ENCODE assay signal across 1 mouse cellular context in the genomic region with DNA sequence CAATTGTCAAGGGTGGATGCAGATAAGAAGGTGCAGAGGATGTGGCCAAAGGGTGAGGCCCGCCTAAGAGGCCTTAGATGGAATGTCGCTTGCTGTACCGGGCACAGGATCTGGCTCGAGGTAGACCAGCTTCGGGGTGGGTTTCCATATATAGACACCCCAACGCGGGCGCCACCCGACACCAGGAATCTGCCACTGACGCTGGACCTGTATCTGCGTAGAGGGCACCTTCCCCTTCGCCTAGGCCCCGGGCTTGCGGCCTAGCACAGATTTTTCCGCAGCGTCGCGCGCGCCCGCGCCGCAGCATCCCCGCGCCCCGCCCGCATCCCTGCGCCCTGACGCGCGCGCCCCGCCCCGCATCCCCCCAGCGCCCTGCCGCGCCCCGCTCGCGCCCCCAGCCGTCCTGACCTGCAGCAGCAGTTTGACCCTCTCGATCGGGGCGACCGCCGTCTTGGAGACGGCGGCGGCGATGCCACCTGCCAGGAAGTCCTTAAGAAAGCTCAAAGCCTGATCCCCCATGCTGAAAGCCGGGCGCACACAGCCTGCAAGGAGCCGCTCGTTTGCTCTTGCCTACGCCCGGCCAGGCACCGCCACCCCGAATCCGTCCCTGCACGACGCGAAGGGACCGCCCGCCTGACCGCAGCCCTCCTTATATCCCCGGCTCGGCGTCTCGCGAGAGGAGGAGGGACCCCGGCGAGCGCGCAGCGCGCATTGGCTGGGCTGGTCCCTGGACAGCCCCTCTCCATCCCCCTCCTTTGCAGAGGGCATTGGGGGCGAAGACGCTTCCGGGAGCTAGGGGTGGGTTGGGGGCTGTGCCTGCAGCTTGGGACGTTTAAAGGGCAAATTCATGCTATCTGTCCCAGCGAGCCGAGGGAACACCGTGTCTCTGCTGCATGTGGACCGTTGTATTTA.
TF ChIP-seq lines count a peak whose summit lies in the region.

A gene (minus strand): TSS at position 881 of the 912 bp plus-strand sequence.

TF ChIP-seq in MEL, 35 proteins besides CTCF, POLR2A, EP300 and RAD21 (continued from another document):
- no peak for TF ChIP-seq MYB (IDR thresholded peaks at IDR 0.05; ENCODE audit: low read depth, low read length)
